Mouse (Mus musculus) lung, embryonic 16.5 days (tissue): ENCODE measurements at regions not wholly inside any gene's neighbourhood (a gene's known extent, or its start where the extent isn't known, plus 50 kb on each side); places are given as distances from the start of the nearest gene placed in this dataset. TPM values are rescaled to one million over a fixed set of nuclear protein-coding genes. Genes with fewer than 3 reads are reported as not detected.

ENCODE experiments used
- ATAC-seq: fragments of 200-750 bp; cut with Nextera tagmentation; 2 replicates; pipeline ENCODE4 v1.8.0; 2017; ENCODE audit warnings: low read depth, mild to moderate bottlenecking, moderate library complexity
- H3K27ac ChIP-seq: fragments of 300-500 bp; sonication (generic); 2 replicates; pipeline ENCODE4 v1.5.1; 2014; ENCODE audit warnings: mild to moderate bottlenecking, control low read depth, low read length
- H3K27me3 ChIP-seq: fragments of 300-500 bp; sonication (generic); 2 replicates; pipeline ENCODE4 v1.6.1; 2014; ENCODE audit warnings: low read depth, low read length, mixed read lengths; ENCODE audit not compliant: control insufficient read depth, insufficient read depth
- H3K36me3 ChIP-seq: fragments of 300-500 bp; sonication (generic); 2 replicates; pipeline ENCODE4 v1.6.1; 2014; ENCODE audit warnings: low read length; ENCODE audit not compliant: control insufficient read depth, insufficient read depth
- H3K4me1 ChIP-seq: fragments of 300-500 bp; sonication (generic); replicated peaks from 2 replicates; pipeline ENCODE4 v1.6.1; 2014; ENCODE audit warnings: low read length, mixed read lengths; ENCODE audit not compliant: control insufficient read depth, insufficient read depth
- H3K4me2 ChIP-seq: fragments of 300-500 bp; sonication (generic); 2 replicates; pipeline ENCODE4 v1.6.1; 2014; ENCODE audit warnings: low read depth, low read length, control low read depth
- H3K4me3 ChIP-seq: fragments of 300-500 bp; sonication (generic); 2 replicates; pipeline ENCODE4 v1.5.1; 2014; ENCODE audit warnings: mild to moderate bottlenecking, low read length, control low read depth
- H3K9ac ChIP-seq: fragments of 300-500 bp; sonication (generic); 2 replicates; pipeline ENCODE4 v1.6.1; 2014; ENCODE audit warnings: low read length, control low read depth
- H3K9me3 ChIP-seq: fragments of 300-500 bp; sonication (generic); 2 replicates; pipeline ENCODE4 v1.6.1; 2016; ENCODE audit warnings: low read length; ENCODE audit not compliant: control insufficient read depth
- WGBS: fragments of 180-500 bp; shearing (Covaris S2); extraction: QIAGEN DNeasy Blood & Tissue Kit; methylation state at CpG from one replicate; pipeline ENCODE4 v1.1.7; 2014; 5-methylcytosine and 5-hydroxymethylcytosine counted together
- microRNA-seq: library from miRNA; unstranded; fragments of <30 nt; microRNA quantifications from one replicate; pipeline ENCODE4, GENCODE M21; 2016

- H3K4me2 ChIP-seq = no peak overlapping the region
- H3K4me3 ChIP-seq = no peak overlapping the region
- H3K36me3 ChIP-seq = no peaks in the 10 kb centered on the region
- H3K9me3 ChIP-seq = no peaks in the 10 kb centered on the region
- H3K27ac ChIP-seq = no peak overlapping the region
- H3K4me1 ChIP-seq = no peaks in the 10 kb centered on the region
- ATAC-seq = no peak
- WGBS = 72% methylated on average over 4 of the region's 4 CpGs
- no peak overlapping the region for H3K9ac ChIP-seq
- H3K27me3 ChIP-seq = no peaks in the 10 kb centered on the region
Observed at GRCm38 (mm10) chr8:73645582-73645981, 292.2 kb upstream of the Large1 start.

GRCm38 (mm10) chr8:73626798-73627197 is 273.5 kb upstream of the Large1 start:
- Histone ChIP-seq H3K27ac (no peak overlapping the region), H3K27me3 (no peaks in the 10 kb centered on the region), H3K36me3 (no peaks in the 10 kb centered on the region), H3K4me1 (no peaks in the 10 kb centered on the region), H3K9me3 (no peaks in the 10 kb centered on the region), H3K9ac (no peak overlapping the region), H3K4me3 (no peak overlapping the region), H3K4me2 (no peak overlapping the region)
- ATAC-seq = no peak

- no peaks in the 10 kb centered on the region for H3K36me3 ChIP-seq
- no peak overlapping the region for H3K9ac ChIP-seq
- H3K9me3 ChIP-seq = no peaks in the 10 kb centered on the region
- no peak overlapping the region for H3K4me2 ChIP-seq
- H3K27me3 ChIP-seq = no peaks in the 10 kb centered on the region
- no peak overlapping the region for H3K4me3 ChIP-seq
- no peaks in the 10 kb centered on the region for H3K4me1 ChIP-seq
- ATAC-seq = peak; percentile 36; the same call in 1 of the 2 replicates
- 57% methylated on average over 1 of the region's 1 CpGs for WGBS
- H3K27ac ChIP-seq = no peak overlapping the region
Observed at GRCm38 (mm10) chr8:73618946-73619345, 265.6 kb upstream of the Large1 start.

GRCm38 (mm10) chr8:73614631-73615030 is 261.3 kb upstream of the Large1 start:
- whole genome bisulfite sequencing = 65% methylated on average over 2 of the region's 2 CpGs
- H3K4me2 ChIP-seq = no peak overlapping the region
- no peak overlapping the region for H3K27ac ChIP-seq
- no peaks in the 10 kb centered on the region for H3K9me3 ChIP-seq
- no peaks in the 10 kb centered on the region for H3K36me3 ChIP-seq
- H3K27me3 ChIP-seq = no peaks in the 10 kb centered on the region
- no peak overlapping the region for H3K4me3 ChIP-seq
- H3K9ac ChIP-seq = no peak overlapping the region
- no peak for ATAC-seq
- H3K4me1 ChIP-seq = no peaks in the 10 kb centered on the region

GRCm38 (mm10) chr8:73614106-73614505 is 260.8 kb upstream of the Large1 start:
- Histone ChIP-seq H3K4me2 (no peak overlapping the region), H3K9ac (no peak overlapping the region), H3K4me3 (no peak overlapping the region), H3K27me3 (no peaks in the 10 kb centered on the region), H3K4me1 (no peaks in the 10 kb centered on the region), H3K27ac (no peak overlapping the region), H3K9me3 (no peaks in the 10 kb centered on the region), H3K36me3 (no peaks in the 10 kb centered on the region)
- no peak for ATAC-seq
- 50% methylated on average over 2 of the region's 2 CpGs for WGBS

GRCm38 (mm10) chr8:73611583-73611982 is 258.2 kb upstream of the Large1 start:
- Histone ChIP-seq H3K36me3 (no peaks in the 10 kb centered on the region), H3K4me3 (no peak overlapping the region), H3K27me3 (no peaks in the 10 kb centered on the region), H3K4me2 (no peak overlapping the region), H3K4me1 (no peaks in the 10 kb centered on the region), H3K9ac (no peak overlapping the region), H3K27ac (no peak overlapping the region), H3K9me3 (no peaks in the 10 kb centered on the region)
- ATAC-seq = no peak
- 89% methylated on average over 10 of the region's 10 CpGs for WGBS

GRCm38 (mm10) chr8:73570599-73570998 is 217.3 kb upstream of the Large1 start:
- Histone ChIP-seq H3K27ac (no peak overlapping the region), H3K4me2 (no peak overlapping the region), H3K4me3 (no peak overlapping the region), H3K4me1 (no peaks in the 10 kb centered on the region), H3K9ac (no peak overlapping the region), H3K27me3 (no peaks in the 10 kb centered on the region), H3K9me3 (no peaks in the 10 kb centered on the region), H3K36me3 (no peaks in the 10 kb centered on the region)
- no peak for ATAC-seq

GRCm38 (mm10) chr8:73569963-73570362 is 216.6 kb upstream of the Large1 start:
- no peaks in the 10 kb centered on the region for H3K36me3 ChIP-seq
- H3K9ac ChIP-seq = no peak overlapping the region
- no peak for ATAC-seq
- no peak overlapping the region for H3K4me2 ChIP-seq
- H3K4me1 ChIP-seq = no peaks in the 10 kb centered on the region
- H3K27me3 ChIP-seq = no peaks in the 10 kb centered on the region
- no peaks in the 10 kb centered on the region for H3K9me3 ChIP-seq
- H3K27ac ChIP-seq = no peak overlapping the region
- no peak overlapping the region for H3K4me3 ChIP-seq

Small RNA genes in the stretch of these regions (microRNA-seq; reads per million reads assigned to microRNA genes)
- gene Gm23255 = not detected
